Mouse (Mus musculus): ENCODE results near the gene Olfr1269. TPM values are rescaled to one million over a fixed set of nuclear protein-coding genes. Genes with fewer than 3 reads are reported as not detected.

The Olfr1269 gene
- not detected for total RNA-seq (2023)

GRCm38 (mm10) chr2:90121312-90121711, at the start of gene Olfr1269:
Gene Olfr1269 (minus strand): TSS chr2:90121412.

GRCm38 (mm10) chr2:90152991-90153390, 31.8 kb upstream of the Olfr1269 start, which contains the start of gene Olfr1270:
Gene Olfr1270 (minus strand): TSS chr2:90153091.

GRCm38 (mm10) chr2:90142196-90142595, 21.0 kb upstream of the Olfr1269 start, which contains the start of gene Olfr32:
Gene Olfr32 (minus strand): TSS chr2:90142296.

Other genes with a start within 250 kb of the Olfr1269 start
- not detected for gene Olfr1257, start 243.0 kb downstream of the Olfr1269 start, total RNA-seq (2023)
- not detected for gene Olfr1258, start 194.1 kb downstream of the Olfr1269 start, total RNA-seq (2023)
- gene Olfr1259, start 172.7 kb downstream of the Olfr1269 start, total RNA-seq (2023) = not detected
- not detected for gene Olfr1260, start 147.1 kb downstream of the Olfr1269 start, total RNA-seq (2023)
- not detected for gene Olfr1261, start 130.2 kb downstream of the Olfr1269 start, total RNA-seq (2023)
- gene Olfr1262, start 121.3 kb downstream of the Olfr1269 start, total RNA-seq (2023) = not detected
- gene Olfr1263, start 109.3 kb downstream of the Olfr1269 start, total RNA-seq (2023) = not detected
- not detected for gene Olfr1264, start 95.8 kb downstream of the Olfr1269 start, total RNA-seq (2023)
- gene Olfr1265, start 86.1 kb downstream of the Olfr1269 start, total RNA-seq (2023) = not detected
- not detected for gene Olfr140, start 57.8 kb downstream of the Olfr1269 start, total RNA-seq (2023)
- gene Olfr32, start 20.9 kb upstream of the Olfr1269 start, total RNA-seq (2023) = not detected
- not detected for gene Olfr1270, start 31.7 kb upstream of the Olfr1269 start, total RNA-seq (2023)
- gene Olfr1506, start 103.1 kb upstream of the Olfr1269 start, total RNA-seq (2023) = 0.59 TPM
- not detected for gene Olfr142, start 136.2 kb upstream of the Olfr1269 start, total RNA-seq (2023)
- gene Olfr1271, start 149.6 kb upstream of the Olfr1269 start, total RNA-seq (2023) = not detected
- gene Olfr1272, start 171.4 kb upstream of the Olfr1269 start, total RNA-seq (2023) = not detected
- not detected for gene Gm13769, start 200.8 kb upstream of the Olfr1269 start, total RNA-seq (2023)

Data from CD4-positive naive resting alpha-beta T cell, adult 57 days (primary cell).